Mouse (Mus musculus) forebrain, embryonic 15.5 days (tissue): ENCODE measurements around the gene Smco4. TPM values are rescaled to one million over a fixed set of nuclear protein-coding genes. Genes with fewer than 3 reads are reported as not detected.

Experiments used
- ATAC-seq: fragments of 200-750 bp; cut with Nextera tagmentation; replicated peaks from 2 replicates; pipeline ENCODE4 v1.8.0; 2017; ENCODE audit warnings: mild to moderate bottlenecking, moderate TSS enrichment, moderate library complexity
- H3K27ac ChIP-seq: fragments of 300-500 bp; sonication (generic); replicated peaks from 2 replicates; pipeline ENCODE4 v1.5.1; 2015; ENCODE audit warnings: mild to moderate bottlenecking, inconsistent platforms
- H3K27me3 ChIP-seq: fragments of 300-500 bp; sonication (generic); 2 replicates; pipeline ENCODE4 v1.6.1; 2015; ENCODE audit warnings: inconsistent platforms
- H3K36me3 ChIP-seq: fragments of 300-500 bp; sonication (generic); 2 replicates; pipeline ENCODE4 v1.6.1; 2015; ENCODE audit warnings: mild to moderate bottlenecking, inconsistent platforms
- H3K4me1 ChIP-seq: fragments of 300-500 bp; sonication (generic); 2 replicates; pipeline ENCODE4 v1.6.1; 2015; ENCODE audit warnings: inconsistent platforms
- H3K4me2 ChIP-seq: fragments of 300-500 bp; sonication (generic); replicated peaks from 2 replicates; pipeline ENCODE4 v1.6.1; 2015; ENCODE audit warnings: mild to moderate bottlenecking, inconsistent platforms
- H3K4me3 ChIP-seq: fragments of 300-500 bp; sonication (generic); 2 replicates; pipeline ENCODE4 v1.5.1; 2015; ENCODE audit warnings: mild to moderate bottlenecking, inconsistent platforms
- H3K9ac ChIP-seq: fragments of 300-500 bp; sonication (generic); replicated peaks from 2 replicates; pipeline ENCODE4 v1.6.1; 2015; ENCODE audit warnings: mild to moderate bottlenecking, inconsistent platforms
- H3K9me3 ChIP-seq: fragments of 300-500 bp; sonication (generic); 2 replicates; pipeline ENCODE4 v1.6.1; 2016; ENCODE audit warnings: inconsistent platforms
- WGBS: fragments of 180-500 bp; shearing (Covaris S2); methylation state at CpG from one replicate; pipeline ENCODE4 v1.1.7; 2015; ENCODE audit warnings: mixed read lengths; 5-methylcytosine and 5-hydroxymethylcytosine counted together
- polyA plus RNA-seq: library from polyadenylated mRNA; unstranded; fragments of >200 nt; fragmentation: Nextera tagmentation; extraction: Ambion mirVana; gene quantifications from 2 replicates; pipeline ENCODE4 v1.2.1, GENCODE M21; 2015

The Smco4 gene
- polyA plus RNA-seq, 1 experiment from 2014 or later = 1.6 TPM

DNA sequence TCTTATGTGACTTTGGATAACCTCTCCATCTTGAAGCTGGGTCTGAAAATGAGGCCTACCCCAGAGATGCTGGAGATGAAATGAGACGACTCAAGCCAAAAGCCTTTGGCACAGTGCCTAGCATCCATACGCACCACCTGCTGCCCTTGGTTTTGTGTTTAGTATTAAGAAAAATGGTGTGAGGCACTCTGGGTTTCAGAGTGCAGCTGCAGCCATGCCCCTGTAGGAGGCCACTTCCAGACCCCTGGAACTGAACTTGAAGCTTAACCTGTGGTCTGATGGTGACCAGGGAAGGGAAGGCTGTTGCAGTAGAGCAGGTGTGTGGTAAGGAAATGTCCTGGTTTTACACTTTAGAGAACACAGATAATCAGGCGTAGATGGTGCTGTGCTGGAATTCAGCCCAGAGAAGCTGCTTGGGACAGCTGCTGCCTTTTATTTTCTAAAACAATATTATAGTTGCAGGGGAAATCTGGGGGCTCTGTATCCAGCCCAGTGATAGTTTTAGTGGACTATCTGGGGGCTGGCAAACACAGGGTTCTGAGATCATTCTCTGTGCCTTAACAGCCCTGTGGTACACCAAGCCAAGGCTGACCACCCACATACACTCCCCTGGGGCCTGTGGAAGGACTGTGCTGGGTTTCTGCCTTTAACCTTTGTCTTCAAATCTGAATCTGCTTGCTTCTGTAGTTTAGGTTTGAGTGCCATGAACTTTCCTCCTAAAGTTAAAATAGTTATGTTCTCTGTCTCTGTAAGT lies 17.5 kb downstream of the Smco4 start:
- ATAC-seq = peak; percentile 65
- Histone ChIP-seq H3K9ac (no peak overlapping the region), H3K27ac (peak overlapping the region; percentile 60), H3K4me3 (no peak overlapping the region), H3K4me2 (no peak overlapping the region), H3K36me3 (no peaks in the 10 kb centered on the region), H3K9me3 (no peaks in the 10 kb centered on the region), H3K27me3 (no peaks in the 10 kb centered on the region), H3K4me1 (peaks cover 36% of the 10 kb centered on the region)
- 17% methylated on average over 3 of the region's 3 CpGs for WGBS

- WGBS = 51% methylated on average over 7 of the region's 7 CpGs
- no peak for ATAC-seq
These were observed 19.7 kb downstream of the Smco4 start for GRCm38 (mm10) chr9:15512918-15513317.

DNA sequence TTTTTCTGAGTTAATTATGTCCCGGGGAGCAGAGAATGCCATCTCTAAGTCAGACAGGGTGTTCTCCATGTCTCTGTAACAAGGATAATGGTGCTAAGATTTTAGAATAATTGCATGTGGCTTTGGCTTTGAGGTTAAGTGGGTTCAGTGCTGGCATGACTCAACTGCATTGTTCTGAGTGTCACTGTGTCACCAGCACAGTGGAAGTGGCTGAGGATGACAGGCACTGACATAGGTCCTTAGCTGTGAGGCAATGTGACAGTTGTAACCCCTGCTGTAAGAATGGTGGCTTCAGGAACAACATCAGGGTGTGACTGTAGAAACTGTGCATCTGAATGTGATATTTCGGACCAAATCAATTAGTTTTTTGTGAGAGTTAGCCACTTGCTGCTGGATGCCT lies 22.8 kb downstream of the Smco4 start:
- ATAC-seq = peak; percentile 61
- peaks cover 21% of the 10 kb centered on the region for H3K4me1 ChIP-seq
- H3K9ac ChIP-seq = no peak overlapping the region
- WGBS = 50% methylated on average over 2 of the region's 2 CpGs
- no peak overlapping the region for H3K27ac ChIP-seq
- H3K27me3 ChIP-seq = no peaks in the 10 kb centered on the region
- H3K36me3 ChIP-seq = no peaks in the 10 kb centered on the region
- no peak overlapping the region for H3K4me3 ChIP-seq
- H3K4me2 ChIP-seq = no peak overlapping the region
- H3K9me3 ChIP-seq = no peaks in the 10 kb centered on the region

More at GRCm38 (mm10) chr9:15512918-15513317, 19.7 kb downstream of the Smco4 start:
- Histone ChIP-seq H3K4me3 (no peak overlapping the region), H3K9me3 (no peaks in the 10 kb centered on the region), H3K9ac (no peak overlapping the region), H3K4me2 (no peak overlapping the region), H3K4me1 (peaks cover 36% of the 10 kb centered on the region), H3K27me3 (no peaks in the 10 kb centered on the region), H3K36me3 (no peaks in the 10 kb centered on the region), H3K27ac (no peak overlapping the region)

GRCm38 (mm10) chr9:15517979-15518378 lies 24.7 kb downstream of the Smco4 start:
- Histone ChIP-seq H3K9me3 (no peaks in the 10 kb centered on the region), H3K27me3 (no peaks in the 10 kb centered on the region), H3K4me2 (no peak overlapping the region), H3K9ac (no peak overlapping the region), H3K4me1 (peaks cover 4% of the 10 kb centered on the region; the same call in 1 of the 2 replicates), H3K36me3 (no peaks in the 10 kb centered on the region), H3K4me3 (no peak overlapping the region), H3K27ac (no peak overlapping the region)
- no peak for ATAC-seq
- 89% methylated on average over 4 of the region's 4 CpGs for WGBS

- H3K9ac ChIP-seq = no peak overlapping the region
- H3K27ac ChIP-seq = no peak overlapping the region
- H3K9me3 ChIP-seq = no peaks in the 10 kb centered on the region
- ATAC-seq = no peak
- H3K27me3 ChIP-seq = no peaks in the 10 kb centered on the region
- H3K36me3 ChIP-seq = no peaks in the 10 kb centered on the region
- H3K4me3 ChIP-seq = no peak overlapping the region
- 88% methylated on average over 10 of the region's 10 CpGs for WGBS
- no peak overlapping the region for H3K4me2 ChIP-seq
- H3K4me1 ChIP-seq = peaks cover 5% of the 10 kb centered on the region
These were observed 29.1 kb downstream of the Smco4 start for GRCm38 (mm10) chr9:15522348-15522747.

GRCm38 (mm10) chr9:15522887-15523286 lies 29.7 kb downstream of the Smco4 start:
- ATAC-seq = no peak
- H3K9ac ChIP-seq = no peak overlapping the region
- 80% methylated on average over 5 of the region's 5 CpGs for WGBS

DNA sequence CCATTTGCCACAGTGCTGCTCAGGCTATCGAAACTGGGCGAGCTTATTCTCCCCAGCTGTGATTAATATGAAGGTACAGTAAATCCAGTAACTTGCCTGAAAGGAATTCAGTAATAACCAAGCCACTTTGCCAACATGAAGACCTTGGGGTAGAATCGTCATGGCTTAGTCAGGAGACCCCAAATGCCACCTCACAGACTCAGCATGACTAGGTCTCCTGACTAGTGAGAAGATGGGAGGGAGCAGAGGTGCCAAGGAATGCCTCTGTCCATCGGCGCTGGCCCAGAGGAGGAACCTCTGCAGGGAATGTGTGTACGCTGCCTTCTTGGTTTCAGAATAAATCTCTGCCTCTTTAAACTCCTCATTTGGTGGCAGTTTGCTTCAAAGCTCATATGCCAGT lies 30.4 kb downstream of the Smco4 start:
- H3K4me1 ChIP-seq = peaks cover 5% of the 10 kb centered on the region
- H3K27ac ChIP-seq = no peak overlapping the region
- no peaks in the 10 kb centered on the region for H3K27me3 ChIP-seq
- ATAC-seq = no peak
- no peaks in the 10 kb centered on the region for H3K9me3 ChIP-seq
- WGBS = 93% methylated on average over 6 of the region's 6 CpGs
- no peak overlapping the region for H3K4me3 ChIP-seq
- no peaks in the 10 kb centered on the region for H3K36me3 ChIP-seq
- no peak overlapping the region for H3K9ac ChIP-seq
- no peak overlapping the region for H3K4me2 ChIP-seq

More at GRCm38 (mm10) chr9:15522887-15523286, 29.7 kb downstream of the Smco4 start:
- Histone ChIP-seq H3K4me2 (no peak overlapping the region), H3K4me3 (no peak overlapping the region), H3K27ac (no peak overlapping the region), H3K27me3 (no peaks in the 10 kb centered on the region), H3K36me3 (no peaks in the 10 kb centered on the region), H3K9me3 (no peaks in the 10 kb centered on the region), H3K4me1 (peaks cover 5% of the 10 kb centered on the region)

DNA sequence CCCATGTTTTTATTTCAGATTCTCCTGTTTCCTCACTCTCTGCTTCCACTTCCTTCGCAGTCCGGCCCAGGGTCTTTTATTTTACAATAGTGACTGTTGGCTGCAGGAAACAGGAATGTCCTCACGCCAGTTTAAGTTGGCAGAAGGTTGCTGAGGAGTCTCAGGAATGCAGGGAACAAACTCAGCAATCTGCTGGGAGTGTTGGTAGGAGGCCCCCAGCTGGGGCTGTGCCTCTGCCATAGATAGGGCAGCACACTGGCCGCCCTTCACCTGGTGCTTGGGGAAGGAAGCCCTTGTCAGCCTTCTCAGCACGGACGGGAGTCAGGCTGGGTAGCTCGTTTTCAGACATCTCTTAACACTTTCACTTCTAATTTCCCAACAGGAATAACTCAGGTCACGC lies 32.0 kb downstream of the Smco4 start:
- 74% methylated on average over 8 of the region's 8 CpGs for WGBS
- ATAC-seq = no peak
- H3K27me3 ChIP-seq = no peaks in the 10 kb centered on the region
- H3K36me3 ChIP-seq = no peaks in the 10 kb centered on the region
- no peaks in the 10 kb centered on the region for H3K9me3 ChIP-seq
- H3K9ac ChIP-seq = no peak overlapping the region
- H3K4me3 ChIP-seq = no peak overlapping the region
- H3K27ac ChIP-seq = no peak overlapping the region
- H3K4me2 ChIP-seq = no peak overlapping the region
- peaks cover 12% of the 10 kb centered on the region for H3K4me1 ChIP-seq

- H3K27me3 ChIP-seq = no peaks in the 10 kb centered on the region
- no peak overlapping the region for H3K27ac ChIP-seq
- H3K9me3 ChIP-seq = no peaks in the 10 kb centered on the region
- no peak overlapping the region for H3K4me3 ChIP-seq
- no peak overlapping the region for H3K9ac ChIP-seq
- no peak for ATAC-seq
- H3K4me2 ChIP-seq = no peak overlapping the region
- H3K36me3 ChIP-seq = no peaks in the 10 kb centered on the region
- WGBS = 47% methylated on average over 7 of the region's 7 CpGs
- H3K4me1 ChIP-seq = peaks cover 12% of the 10 kb centered on the region
These were observed 33.3 kb downstream of the Smco4 start for GRCm38 (mm10) chr9:15526539-15526938.

- H3K27me3 ChIP-seq = no peaks in the 10 kb centered on the region
- H3K27ac ChIP-seq = no peak overlapping the region
- WGBS = 46% methylated on average over 6 of the region's 6 CpGs
These were observed 34.6 kb downstream of the Smco4 start for GRCm38 (mm10) chr9:15527846-15528245.

GRCm38 (mm10) chr9:15528368-15528767 lies 35.1 kb downstream of the Smco4 start:
- no peak overlapping the region for H3K9ac ChIP-seq
- no peak overlapping the region for H3K27ac ChIP-seq
- WGBS = 88% methylated on average over 7 of the region's 7 CpGs
- H3K36me3 ChIP-seq = no peaks in the 10 kb centered on the region
- no peak overlapping the region for H3K4me3 ChIP-seq
- no peaks in the 10 kb centered on the region for H3K27me3 ChIP-seq
- no peak for ATAC-seq
- H3K4me1 ChIP-seq = peaks cover 12% of the 10 kb centered on the region
- no peak overlapping the region for H3K4me2 ChIP-seq
- H3K9me3 ChIP-seq = no peaks in the 10 kb centered on the region

More at GRCm38 (mm10) chr9:15527846-15528245, 34.6 kb downstream of the Smco4 start:
- H3K9me3 ChIP-seq = no peaks in the 10 kb centered on the region
- H3K36me3 ChIP-seq = no peaks in the 10 kb centered on the region
- no peak overlapping the region for H3K4me2 ChIP-seq
- H3K4me3 ChIP-seq = no peak overlapping the region
- no peak overlapping the region for H3K9ac ChIP-seq
- no peak for ATAC-seq
- H3K4me1 ChIP-seq = peaks cover 12% of the 10 kb centered on the region

- H3K4me2 ChIP-seq = no peak overlapping the region
- H3K36me3 ChIP-seq = no peaks in the 10 kb centered on the region
- no peak overlapping the region for H3K27ac ChIP-seq
- H3K4me3 ChIP-seq = no peak overlapping the region
- H3K27me3 ChIP-seq = no peaks in the 10 kb centered on the region
- 46% methylated on average over 8 of the region's 8 CpGs for WGBS
- peaks cover 12% of the 10 kb centered on the region for H3K4me1 ChIP-seq
- peak; percentile 47; the same call in 1 of the 2 replicates for ATAC-seq
- no peak overlapping the region for H3K9ac ChIP-seq
- no peaks in the 10 kb centered on the region for H3K9me3 ChIP-seq
These were observed 36.2 kb downstream of the Smco4 start for GRCm38 (mm10) chr9:15529275-15529964.
